Mouse (Mus musculus): ENCODE results near the gene Ermard. TPM values are rescaled to one million over a fixed set of nuclear protein-coding genes. Genes with fewer than 3 reads are reported as not detected.
"Not testable (repeated sequence)": the region's sequence is repeated elsewhere in the genome, so short reads cannot be mapped to it uniquely, and the experiment has no call there.

Ermard gene
- total RNA-seq (2021) = 10 to 100 TPM; 53.9 to 69.1 TPM
- long read RNA-seq, experiment 1, partial matches to known transcripts = 1 of 13 reads
- long read RNA-seq, experiment 1, other reads (novel, unspliced or antisense) = 12 of 13 reads
- long read RNA-seq, experiment 2, partial matches to known transcripts = 3 of 23 reads
- long read RNA-seq, experiment 2, other reads (novel, unspliced or antisense) = 19 of 23 reads

DNA sequence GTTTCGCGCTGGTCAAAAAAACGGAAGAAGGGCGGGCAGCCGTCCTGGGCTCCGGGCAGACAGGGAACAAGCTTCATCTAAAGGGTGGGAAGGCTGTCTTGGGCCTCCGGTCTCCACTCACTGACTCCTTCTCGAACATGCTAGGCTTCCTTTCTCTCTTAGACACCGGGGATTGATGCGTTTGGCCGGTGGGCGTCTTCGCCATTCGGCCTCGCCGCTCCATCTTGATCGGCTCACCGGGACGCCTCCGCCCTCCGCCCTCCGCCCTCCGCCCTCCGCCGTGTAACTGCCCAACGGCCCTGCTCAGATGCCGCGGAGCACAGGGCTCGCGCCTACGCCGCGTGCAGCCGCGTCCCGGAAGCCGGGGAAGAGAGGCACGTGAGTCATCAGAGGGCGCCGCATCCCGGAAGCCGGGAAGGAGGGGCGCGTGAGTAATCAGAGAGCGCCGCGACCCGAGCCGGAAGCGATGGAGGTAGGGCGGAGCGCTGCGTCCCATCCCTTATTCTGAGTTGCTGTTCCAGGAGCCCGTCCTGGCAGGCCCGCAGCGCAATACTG, at the start of gene Ermard, which contains the start of the genes Tcte3 and Gm3448:
Gene Ermard (plus strand): TSS at position 34 of the 555 bp plus-strand sequence.
Gene Tcte3 (minus strand): TSS at position 314 of the 555 bp plus-strand sequence.
Gene Gm3448 (minus strand): TSS at position 363 of the 555 bp plus-strand sequence.
- H3K4me3 ChIP-seq = peak within 1 kb of the TSS; percentile 40; the same call in 1 of the 2 replicates
- DNase-seq (ENCODE audit: low spot score in 2 of 2) = peak in 1 of 2 experiments; percentile 9

DNA sequence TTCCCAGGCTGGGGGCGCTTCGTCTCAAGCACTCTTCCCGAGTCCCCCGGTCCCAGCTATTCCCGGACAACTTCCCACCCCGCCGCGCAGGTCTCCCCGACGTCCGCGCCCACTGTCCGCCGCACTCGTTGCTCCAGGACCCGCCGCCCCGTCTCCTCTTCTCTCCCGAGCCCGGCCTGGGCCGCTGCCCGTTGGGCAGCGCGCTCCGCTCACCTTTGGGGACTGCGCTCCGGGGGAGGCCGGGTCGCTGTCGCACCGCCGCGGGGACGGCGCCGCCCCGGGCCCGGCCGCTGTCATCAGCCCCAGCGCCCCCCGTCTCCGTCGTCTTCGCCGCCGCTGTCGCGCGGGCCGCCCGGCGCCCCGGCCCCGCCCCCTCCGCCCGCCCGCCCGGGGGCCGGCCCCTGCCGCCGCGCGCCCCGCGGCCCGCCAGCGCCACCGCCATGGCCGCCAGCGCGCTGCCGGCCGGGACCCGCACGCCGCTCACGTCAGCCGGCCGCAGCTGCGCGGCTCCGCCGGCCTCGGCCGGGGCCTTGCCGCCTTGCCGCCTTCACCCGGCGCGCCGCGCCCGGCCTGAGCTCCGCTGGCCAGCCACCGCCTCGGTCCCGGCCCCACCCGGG, 48.4 kb upstream of the Ermard start:
- DNase-seq (ENCODE audit: low spot score in 2 of 2); H3K27ac ChIP-seq; H3K4me3 ChIP-seq: not testable (repeated sequence)

More for the DNA sequence above, at the start of gene Ermard, which contains the start of the genes Tcte3 and Gm3448:
- H3K27ac ChIP-seq = not testable (repeated sequence)

DNA sequence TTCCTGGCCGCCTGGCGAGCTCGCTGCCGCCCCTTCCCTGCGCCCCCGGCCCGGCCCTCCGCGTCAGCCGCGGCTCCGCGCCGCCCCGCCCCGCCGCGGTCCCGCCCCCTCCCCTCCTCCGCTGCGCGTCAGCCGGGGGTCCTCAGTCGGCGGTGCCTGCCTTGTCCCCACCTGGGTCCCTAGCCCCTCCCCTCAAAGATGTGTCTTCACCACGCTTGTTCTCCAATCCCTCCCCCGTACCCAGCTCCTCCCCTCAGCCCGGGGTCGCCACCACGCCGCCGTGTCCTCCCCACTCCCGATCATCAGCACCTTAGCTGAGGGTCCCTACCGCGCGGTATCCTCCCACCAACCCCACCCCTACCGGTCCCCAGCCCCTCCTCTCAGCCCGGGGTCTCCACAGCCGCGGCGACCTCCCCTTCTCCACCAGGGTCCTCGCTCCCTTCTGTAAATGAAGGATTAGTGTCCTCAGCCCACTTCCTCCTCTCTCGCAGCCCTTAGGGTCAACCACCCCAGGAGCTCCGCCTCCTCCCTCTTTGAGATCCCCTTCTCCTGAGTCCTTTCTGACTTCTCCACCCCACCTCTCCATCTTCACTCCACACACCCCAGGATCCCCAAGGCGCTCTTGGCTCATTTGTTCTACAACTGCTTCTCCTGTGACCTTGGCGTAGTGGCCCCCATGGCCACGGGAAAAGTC, 47.7 kb upstream of the Ermard start:
- not testable (repeated sequence) for H3K27ac ChIP-seq; DNase-seq (ENCODE audit: low spot score in 2 of 2); H3K4me3 ChIP-seq

DNA sequence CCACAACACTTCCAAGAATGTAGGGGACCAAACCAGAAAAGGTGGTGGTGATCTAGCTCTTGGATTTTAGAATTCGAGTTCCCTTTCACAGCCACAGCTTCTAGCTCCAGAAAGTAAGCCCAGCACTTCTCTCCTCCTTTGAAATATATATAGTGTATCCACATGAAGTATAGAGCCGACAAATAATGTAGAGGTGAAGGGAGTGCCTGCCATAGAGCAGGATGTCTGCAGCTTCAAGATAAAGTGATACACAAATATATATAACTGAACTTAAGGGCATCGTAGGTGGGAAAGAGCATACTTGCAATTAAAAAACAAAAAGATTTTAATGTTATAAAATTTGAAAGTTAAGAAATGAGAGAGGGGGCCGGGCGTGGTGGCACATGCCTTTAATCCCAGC, 46.9 kb upstream of the Ermard start:
- not testable (repeated sequence) for H3K27ac ChIP-seq; H3K4me3 ChIP-seq; DNase-seq (ENCODE audit: low spot score in 2 of 2)

DNA sequence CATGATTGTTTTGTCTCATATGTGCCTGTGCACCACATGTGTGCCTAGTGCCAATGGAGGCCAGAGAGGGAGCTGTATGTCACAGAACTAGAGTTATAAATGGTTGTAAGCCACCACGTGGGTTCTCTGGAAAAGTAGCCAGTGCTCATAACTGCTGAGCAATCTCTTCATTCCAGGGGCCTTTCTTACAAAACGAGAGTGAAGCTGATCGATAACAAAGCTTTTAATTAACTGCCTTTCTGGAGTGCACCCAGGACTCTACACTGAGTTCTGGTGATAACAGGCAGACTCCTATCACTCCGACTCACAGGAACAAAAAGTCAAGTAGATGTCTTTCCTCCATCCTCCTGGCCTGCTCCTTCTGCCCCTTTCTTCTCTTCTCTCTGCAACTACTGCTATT, 41.0 kb upstream of the Ermard start:
- not testable (repeated sequence) for H3K27ac ChIP-seq; DNase-seq (ENCODE audit: low spot score in 2 of 2); H3K4me3 ChIP-seq

DNA sequence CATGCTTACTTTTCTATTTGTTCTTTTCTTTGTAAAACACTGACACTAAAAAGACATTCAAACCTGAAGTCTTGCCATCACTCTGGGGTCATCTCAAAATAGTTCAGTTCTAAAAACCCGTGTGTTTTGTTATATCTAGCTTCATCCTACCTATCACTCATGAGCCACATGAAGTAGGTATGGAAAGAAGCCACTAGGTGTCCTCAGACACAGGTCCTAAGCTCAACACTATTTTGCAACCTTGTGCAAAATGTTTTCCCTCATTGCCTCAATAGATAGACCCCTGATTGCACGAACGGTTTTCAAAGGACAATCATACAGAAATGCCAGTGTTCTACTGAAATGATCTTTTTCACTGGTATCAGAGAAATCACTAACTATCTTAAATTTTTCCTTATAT, 31.9 kb upstream of the Ermard start:
- not testable (repeated sequence) for H3K4me3 ChIP-seq; DNase-seq (ENCODE audit: low spot score in 2 of 2); H3K27ac ChIP-seq

DNA sequence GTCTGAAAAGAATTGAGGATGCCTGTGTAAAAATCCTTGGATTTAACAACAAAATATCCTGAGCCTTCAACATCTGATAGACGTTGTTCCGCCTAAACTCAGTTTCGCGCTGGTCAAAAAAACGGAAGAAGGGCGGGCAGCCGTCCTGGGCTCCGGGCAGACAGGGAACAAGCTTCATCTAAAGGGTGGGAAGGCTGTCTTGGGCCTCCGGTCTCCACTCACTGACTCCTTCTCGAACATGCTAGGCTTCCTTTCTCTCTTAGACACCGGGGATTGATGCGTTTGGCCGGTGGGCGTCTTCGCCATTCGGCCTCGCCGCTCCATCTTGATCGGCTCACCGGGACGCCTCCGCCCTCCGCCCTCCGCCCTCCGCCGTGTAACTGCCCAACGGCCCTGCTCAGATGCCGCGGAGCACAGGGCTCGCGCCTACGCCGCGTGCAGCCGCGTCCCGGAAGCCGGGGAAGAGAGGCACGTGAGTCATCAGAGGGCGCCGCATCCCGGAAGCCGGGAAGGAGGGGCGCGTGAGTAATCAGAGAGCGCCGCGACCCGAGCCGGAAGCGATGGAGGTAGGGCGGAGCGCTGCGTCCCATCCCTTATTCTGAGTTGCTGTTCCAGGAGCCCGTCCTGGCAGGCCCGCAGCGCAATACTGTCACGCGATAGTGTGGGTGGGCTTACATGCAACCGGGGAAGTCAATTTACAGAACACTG, 31.1 kb upstream of the Ermard start, which contains the start of gene Gm3435:
Gene Gm3435 (plus strand): TSS at position 471 of the 708 bp plus-strand sequence.
- H3K4me3 ChIP-seq; DNase-seq (ENCODE audit: low spot score in 2 of 2); H3K27ac ChIP-seq: not testable (repeated sequence)

DNA sequence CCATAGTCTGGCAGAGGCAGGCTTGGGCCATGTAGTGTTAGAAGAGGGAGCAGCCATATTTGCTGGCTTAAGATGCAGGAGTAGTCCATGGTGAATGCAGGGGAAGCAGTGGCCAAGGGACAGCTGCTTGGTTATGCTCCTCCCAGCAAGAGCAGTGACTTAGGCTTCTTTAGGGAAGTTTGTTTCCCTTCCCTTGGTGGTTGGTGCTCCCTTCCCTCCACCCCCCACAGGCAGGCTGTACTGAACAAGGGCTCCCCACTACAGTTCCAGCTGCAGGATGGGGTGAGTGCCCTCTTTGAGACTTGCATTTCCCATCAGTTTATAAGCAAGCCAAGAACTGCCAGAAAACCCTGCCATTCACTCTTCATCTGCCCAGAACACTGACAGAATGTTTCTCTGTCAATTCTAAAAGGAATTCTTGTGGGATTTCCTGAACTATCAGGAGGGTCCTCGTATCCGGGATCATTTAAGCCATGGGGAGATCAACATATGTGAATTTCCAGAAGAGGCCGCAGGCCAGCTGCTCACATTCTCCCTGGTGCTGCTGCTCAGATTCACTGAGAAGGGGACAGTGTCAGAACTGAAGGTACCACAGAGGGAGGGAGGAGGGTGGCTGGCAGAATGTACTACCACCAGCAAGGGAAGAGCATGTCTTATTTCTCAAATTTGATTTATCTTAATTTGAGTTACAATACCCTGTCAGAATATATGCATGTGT, 19.3 kb upstream of the Ermard start:
- DNase-seq (ENCODE audit: low spot score in 2 of 2) = peak; percentile 10 to 18
- peak overlapping the region; percentile 54; the same call in 1 of the 2 replicates for H3K27ac ChIP-seq
- not testable (repeated sequence) for H3K4me3 ChIP-seq

DNA sequence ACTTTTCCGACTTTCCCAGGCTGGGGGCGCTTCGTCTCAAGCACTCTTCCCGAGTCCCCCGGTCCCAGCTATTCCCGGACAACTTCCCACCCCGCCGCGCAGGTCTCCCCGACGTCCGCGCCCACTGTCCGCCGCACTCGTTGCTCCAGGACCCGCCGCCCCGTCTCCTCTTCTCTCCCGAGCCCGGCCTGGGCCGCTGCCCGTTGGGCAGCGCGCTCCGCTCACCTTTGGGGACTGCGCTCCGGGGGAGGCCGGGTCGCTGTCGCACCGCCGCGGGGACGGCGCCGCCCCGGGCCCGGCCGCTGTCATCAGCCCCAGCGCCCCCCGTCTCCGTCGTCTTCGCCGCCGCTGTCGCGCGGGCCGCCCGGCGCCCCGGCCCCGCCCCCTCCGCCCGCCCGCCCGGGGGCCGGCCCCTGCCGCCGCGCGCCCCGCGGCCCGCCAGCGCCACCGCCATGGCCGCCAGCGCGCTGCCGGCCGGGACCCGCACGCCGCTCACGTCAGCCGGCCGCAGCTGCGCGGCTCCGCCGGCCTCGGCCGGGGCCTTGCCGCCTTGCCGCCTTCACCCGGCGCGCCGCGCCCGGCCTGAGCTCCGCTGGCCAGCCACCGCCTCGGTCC, 17.0 kb upstream of the Ermard start:
- H3K27ac ChIP-seq; DNase-seq (ENCODE audit: low spot score in 2 of 2); H3K4me3 ChIP-seq: not testable (repeated sequence)

DNA sequence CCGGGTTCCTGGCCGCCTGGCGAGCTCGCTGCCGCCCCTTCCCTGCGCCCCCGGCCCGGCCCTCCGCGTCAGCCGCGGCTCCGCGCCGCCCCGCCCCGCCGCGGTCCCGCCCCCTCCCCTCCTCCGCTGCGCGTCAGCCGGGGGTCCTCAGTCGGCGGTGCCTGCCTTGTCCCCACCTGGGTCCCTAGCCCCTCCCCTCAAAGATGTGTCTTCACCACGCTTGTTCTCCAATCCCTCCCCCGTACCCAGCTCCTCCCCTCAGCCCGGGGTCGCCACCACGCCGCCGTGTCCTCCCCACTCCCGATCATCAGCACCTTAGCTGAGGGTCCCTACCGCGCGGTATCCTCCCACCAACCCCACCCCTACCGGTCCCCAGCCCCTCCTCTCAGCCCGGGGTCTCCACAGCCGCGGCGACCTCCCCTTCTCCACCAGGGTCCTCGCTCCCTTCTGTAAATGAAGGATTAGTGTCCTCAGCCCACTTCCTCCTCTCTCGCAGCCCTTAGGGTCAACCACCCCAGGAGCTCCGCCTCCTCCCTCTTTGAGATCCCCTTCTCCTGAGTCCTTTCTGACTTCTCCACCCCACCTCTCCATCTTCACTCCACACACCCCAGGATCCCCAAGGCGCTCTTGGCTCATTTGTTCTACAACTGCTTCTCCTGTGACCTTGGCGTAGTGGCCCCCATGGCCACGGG, 16.4 kb upstream of the Ermard start:
- not testable (repeated sequence) for DNase-seq (ENCODE audit: low spot score in 2 of 2); H3K27ac ChIP-seq; H3K4me3 ChIP-seq

DNA sequence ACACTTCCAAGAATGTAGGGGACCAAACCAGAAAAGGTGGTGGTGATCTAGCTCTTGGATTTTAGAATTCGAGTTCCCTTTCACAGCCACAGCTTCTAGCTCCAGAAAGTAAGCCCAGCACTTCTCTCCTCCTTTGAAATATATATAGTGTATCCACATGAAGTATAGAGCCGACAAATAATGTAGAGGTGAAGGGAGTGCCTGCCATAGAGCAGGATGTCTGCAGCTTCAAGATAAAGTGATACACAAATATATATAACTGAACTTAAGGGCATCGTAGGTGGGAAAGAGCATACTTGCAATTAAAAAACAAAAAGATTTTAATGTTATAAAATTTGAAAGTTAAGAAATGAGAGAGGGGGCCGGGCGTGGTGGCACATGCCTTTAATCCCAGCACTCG, 15.5 kb upstream of the Ermard start:
- H3K27ac ChIP-seq; H3K4me3 ChIP-seq; DNase-seq (ENCODE audit: low spot score in 2 of 2): not testable (repeated sequence)

DNA sequence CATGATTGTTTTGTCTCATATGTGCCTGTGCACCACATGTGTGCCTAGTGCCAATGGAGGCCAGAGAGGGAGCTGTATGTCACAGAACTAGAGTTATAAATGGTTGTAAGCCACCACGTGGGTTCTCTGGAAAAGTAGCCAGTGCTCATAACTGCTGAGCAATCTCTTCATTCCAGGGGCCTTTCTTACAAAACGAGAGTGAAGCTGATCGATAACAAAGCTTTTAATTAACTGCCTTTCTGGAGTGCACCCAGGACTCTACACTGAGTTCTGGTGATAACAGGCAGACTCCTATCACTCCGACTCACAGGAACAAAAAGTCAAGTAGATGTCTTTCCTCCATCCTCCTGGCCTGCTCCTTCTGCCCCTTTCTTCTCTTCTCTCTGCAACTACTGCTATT, 9.6 kb upstream of the Ermard start:
- not testable (repeated sequence) for H3K27ac ChIP-seq; H3K4me3 ChIP-seq; DNase-seq (ENCODE audit: low spot score in 2 of 2)

DNA sequence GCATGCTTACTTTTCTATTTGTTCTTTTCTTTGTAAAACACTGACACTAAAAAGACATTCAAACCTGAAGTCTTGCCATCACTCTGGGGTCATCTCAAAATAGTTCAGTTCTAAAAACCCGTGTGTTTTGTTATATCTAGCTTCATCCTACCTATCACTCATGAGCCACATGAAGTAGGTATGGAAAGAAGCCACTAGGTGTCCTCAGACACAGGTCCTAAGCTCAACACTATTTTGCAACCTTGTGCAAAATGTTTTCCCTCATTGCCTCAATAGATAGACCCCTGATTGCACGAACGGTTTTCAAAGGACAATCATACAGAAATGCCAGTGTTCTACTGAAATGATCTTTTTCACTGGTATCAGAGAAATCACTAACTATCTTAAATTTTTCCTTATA, 553 bp upstream of the Ermard start:
- H3K4me3 ChIP-seq; DNase-seq (ENCODE audit: low spot score in 2 of 2); H3K27ac ChIP-seq: not testable (repeated sequence)

DNA sequence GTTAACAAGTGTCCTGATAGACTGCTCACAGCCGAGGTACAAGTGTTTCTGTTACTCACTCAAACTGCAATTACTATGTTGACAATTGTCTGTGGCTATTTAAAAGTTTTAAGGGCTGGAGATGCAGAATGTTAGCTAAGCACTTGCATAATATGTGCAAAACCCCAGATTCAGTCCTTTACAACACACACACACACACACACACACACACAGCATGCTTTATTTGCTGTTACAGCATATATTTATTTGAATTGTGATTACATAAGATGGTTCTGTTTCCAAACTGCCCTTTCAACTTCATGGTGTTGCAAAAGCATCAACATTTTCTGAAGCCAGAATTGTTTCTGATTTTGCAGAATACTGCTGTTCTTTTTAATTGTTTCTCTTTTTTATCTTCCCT, 9.3 kb downstream of the Ermard start:
- H3K27ac ChIP-seq; H3K4me3 ChIP-seq; DNase-seq (ENCODE audit: low spot score in 2 of 2): not testable (repeated sequence)

DNA sequence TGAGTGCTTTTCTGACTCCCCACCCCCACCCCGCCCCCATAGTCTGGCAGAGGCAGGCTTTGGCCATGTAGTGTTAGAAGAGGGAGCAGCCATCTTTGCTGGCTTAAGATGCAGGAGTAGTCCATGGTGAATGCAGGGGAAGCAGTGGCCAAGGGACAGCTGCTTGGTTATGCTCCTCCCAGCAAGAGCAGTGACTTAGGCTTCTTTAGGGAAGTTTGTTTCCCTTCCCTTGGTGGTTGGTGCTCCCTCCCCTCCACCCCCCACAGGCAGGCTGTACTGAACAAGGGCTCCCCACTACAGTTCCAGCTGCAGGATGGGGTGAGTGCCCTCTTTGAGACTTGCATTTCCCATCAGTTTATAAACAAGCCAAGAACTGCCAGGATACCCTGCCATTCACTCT, 11.8 kb downstream of the Ermard start:
- DNase-seq (ENCODE audit: low spot score in 2 of 2); H3K27ac ChIP-seq; H3K4me3 ChIP-seq: not testable (repeated sequence)

DNA sequence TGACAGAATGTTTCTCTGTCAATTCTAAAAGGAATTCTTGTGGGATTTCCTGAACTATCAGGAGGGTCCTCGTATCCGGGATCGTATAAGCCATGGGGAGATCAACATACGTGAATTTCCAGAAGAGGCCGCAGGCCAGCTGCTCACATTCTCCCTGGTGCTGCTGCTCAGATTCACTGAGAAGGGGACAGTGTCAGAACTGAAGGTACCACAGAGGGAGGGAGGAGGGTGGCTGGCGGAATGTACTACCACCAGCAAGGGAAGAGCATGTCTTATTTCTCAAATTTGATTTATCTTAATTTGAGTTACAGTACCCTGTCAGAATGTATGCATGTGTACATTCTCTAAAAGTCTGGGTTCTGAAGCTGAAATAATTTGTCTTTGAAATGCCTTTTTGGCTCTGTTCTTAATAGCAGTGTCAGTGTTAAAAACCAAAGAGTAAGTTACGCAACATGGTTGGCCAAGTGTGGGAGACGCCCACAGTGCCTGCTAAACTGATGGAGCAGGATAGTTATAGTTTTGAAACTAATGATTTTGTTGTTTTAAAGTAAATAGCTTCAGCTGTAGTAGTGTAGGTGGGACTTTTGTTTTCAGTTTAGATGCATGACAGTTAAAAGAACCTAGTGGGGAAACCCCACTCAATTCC, 12.3 kb downstream of the Ermard start:
- H3K4me3 ChIP-seq, H3K27ac ChIP-seq: not testable (repeated sequence)
- peak in 1 of 2 experiments; percentile 7 for DNase-seq (ENCODE audit: low spot score in 2 of 2)
